Mouse (Mus musculus) right cerebral cortex, adult 18-20 months (tissue): ENCODE data around the gene L3mbtl3.

Source experiments
- DNase-seq: peaks from one replicate; pipeline ENCODE4 v3.0.0; 2022; ENCODE audit warnings: mixed read lengths

The L3mbtl3 gene

GRCm38 (mm10) chr10:26375790-26376545 is at the start of gene L3mbtl3:
Gene L3mbtl3, minus strand, starts transcription at chr10:26375971.
- DNase-seq: peak; percentile 90

- no peak for DNase-seq
Measured at GRCm38 (mm10) chr10:26421168-26421567, 45.4 kb upstream of the L3mbtl3 start.

GRCm38 (mm10) chr10:26388656-26389055 is 12.9 kb upstream of the L3mbtl3 start:
- DNase-seq: no peak

GRCm38 (mm10) chr10:26377332-26377602 is 1.5 kb upstream of the L3mbtl3 start:
- no peak for DNase-seq

GRCm38 (mm10) chr10:26376546-26377331 is 968 bp upstream of the L3mbtl3 start:
- DNase-seq: no peak

GRCm38 (mm10) chr10:26375351-26375751 is 420 bp downstream of the L3mbtl3 start:
- peak; percentile 10 for DNase-seq

GRCm38 (mm10) chr10:26374436-26375311 is 1.1 kb downstream of the L3mbtl3 start:
- DNase-seq: peak; percentile 61

- DNase-seq: peak; percentile 53
Measured at GRCm38 (mm10) chr10:26373951-26374435, 1.8 kb downstream of the L3mbtl3 start.

- DNase-seq: peak; percentile 86
Measured at GRCm38 (mm10) chr10:26372940-26373931, 2.5 kb downstream of the L3mbtl3 start.

GRCm38 (mm10) chr10:26371416-26371815 is 4.4 kb downstream of the L3mbtl3 start:
- no peak for DNase-seq

GRCm38 (mm10) chr10:26364942-26365341 is 10.8 kb downstream of the L3mbtl3 start:
- DNase-seq: no peak

- no peak for DNase-seq
Measured at GRCm38 (mm10) chr10:26364326-26364856, 11.4 kb downstream of the L3mbtl3 start.

GRCm38 (mm10) chr10:26363605-26364004 is 12.2 kb downstream of the L3mbtl3 start:
- DNase-seq: no peak

GRCm38 (mm10) chr10:26358798-26359197 is 17.0 kb downstream of the L3mbtl3 start:
- no peak for DNase-seq

GRCm38 (mm10) chr10:26358231-26358630 is 17.5 kb downstream of the L3mbtl3 start:
- DNase-seq: peak; percentile 41

- DNase-seq: no peak
Measured at GRCm38 (mm10) chr10:26353781-26354180, 22.0 kb downstream of the L3mbtl3 start.

- no peak for DNase-seq
Measured at GRCm38 (mm10) chr10:26351129-26351738, 24.5 kb downstream of the L3mbtl3 start.

GRCm38 (mm10) chr10:26350153-26350552 is 25.6 kb downstream of the L3mbtl3 start:
- no peak for DNase-seq

GRCm38 (mm10) chr10:26347614-26348013 is 28.2 kb downstream of the L3mbtl3 start:
- no peak for DNase-seq

- DNase-seq: no peak
Measured at GRCm38 (mm10) chr10:26345879-26346278, 29.9 kb downstream of the L3mbtl3 start.

- DNase-seq: no peak
Measured at GRCm38 (mm10) chr10:26337896-26338503, 37.8 kb downstream of the L3mbtl3 start.
